Mouse (Mus musculus): ENCODE measurements at regions not wholly inside any gene's neighbourhood (a gene's known extent, or its start where the extent isn't known, plus 50 kb on each side); places are given as distances from the start of the nearest gene placed in this dataset.
A peak's percentile ranks its signal among the peaks of the same experiment; 100 is the strongest.

DNA sequence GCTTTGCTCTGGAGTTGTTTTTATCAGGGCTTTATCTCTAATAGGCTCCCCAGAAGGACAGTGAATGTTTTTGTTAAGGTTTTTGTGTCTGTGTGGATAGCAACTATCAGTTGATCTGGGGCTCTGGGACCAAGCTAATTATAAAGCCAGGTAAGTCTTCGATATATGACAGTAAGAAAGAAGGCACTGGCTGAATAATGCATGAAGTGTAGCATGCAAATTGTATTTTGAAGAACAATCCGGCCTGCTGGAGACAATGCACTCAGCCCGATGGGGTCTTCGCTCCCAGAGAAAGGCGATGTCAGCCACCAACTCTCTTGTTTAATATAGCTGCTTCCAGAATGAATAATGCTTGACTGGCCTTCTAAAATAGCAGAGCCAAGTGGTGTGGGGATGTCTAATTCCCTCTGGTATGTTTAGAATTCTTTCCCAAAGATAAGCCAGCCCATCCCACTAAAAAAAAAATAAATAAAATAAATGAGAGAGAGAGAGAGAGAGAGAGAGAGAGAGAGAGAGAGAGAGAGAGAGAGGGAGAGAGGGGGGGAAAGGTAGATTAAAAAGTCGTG, 68.6 kb downstream of the Dad1 start:
- no peak for TF ChIP-seq GATA4 (IDR thresholded peaks at IDR 0.05; ENCODE audit: insufficient replicate concordance, low read length)

DNA sequence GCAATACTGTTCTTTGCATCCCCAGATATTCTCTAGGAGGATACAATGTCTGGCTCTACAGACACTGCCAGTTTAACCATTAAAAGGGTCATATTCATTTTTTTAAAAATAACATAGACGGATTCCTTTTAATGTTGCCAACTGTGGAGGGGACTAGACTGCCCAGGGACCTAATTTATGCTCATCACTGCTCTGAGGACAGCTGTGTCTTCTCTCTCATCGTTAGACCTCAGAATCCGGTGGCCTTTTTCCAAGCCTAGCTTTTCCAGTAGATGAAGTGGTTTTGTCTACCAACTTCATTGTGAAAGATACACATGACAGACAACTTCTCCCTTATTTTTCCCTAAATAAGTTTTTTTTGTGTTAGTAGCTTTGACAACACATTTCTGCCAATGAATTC, 70.0 kb downstream of the Dad1 start:
- TF ChIP-seq GATA4 (IDR thresholded peaks at IDR 0.05; ENCODE audit: insufficient replicate concordance, low read length): no peak

DNA sequence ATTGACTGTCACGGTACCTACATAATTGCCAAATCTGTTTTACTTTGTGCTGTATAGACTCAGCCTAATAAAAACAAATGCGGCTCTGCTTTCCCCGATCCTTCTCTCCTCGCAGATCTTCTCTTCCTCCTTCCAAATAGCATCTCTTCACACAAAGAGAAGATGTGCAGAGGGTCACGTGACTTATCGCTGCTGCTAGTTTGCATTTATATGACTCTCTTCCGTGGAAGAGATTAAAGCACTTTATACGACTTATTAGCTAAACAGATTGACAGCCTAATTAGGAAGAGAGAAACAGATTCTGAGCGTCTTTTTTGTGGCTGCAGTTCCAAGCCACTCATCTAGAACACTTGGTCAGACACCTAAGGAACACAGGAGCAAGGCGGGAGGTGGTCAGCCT, 71.1 kb downstream of the Dad1 start:
- no peak for TF ChIP-seq GATA4 (IDR thresholded peaks at IDR 0.05; ENCODE audit: insufficient replicate concordance, low read length)

DNA sequence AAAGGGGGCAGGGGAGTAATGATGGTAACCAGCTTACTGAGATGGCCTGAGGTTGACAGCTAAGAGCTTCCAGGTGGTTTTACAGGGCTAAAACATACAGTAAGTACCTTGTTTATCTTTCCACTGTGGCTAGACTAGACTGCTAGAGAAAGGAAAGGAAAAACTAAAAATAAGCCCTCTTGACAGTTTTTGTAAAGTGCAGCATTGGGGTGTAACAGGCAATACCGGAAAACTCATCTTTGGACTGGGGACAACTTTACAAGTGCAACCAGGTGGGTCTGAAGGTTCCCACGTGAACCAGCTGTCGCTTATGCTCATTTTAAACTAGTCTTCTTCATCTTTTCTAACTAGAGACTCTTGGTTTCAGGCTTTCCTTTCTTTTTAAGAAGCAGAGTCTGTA, 72.6 kb downstream of the Dad1 start:
- TF ChIP-seq GATA4 (IDR thresholded peaks at IDR 0.05; ENCODE audit: insufficient replicate concordance, low read length): no peak

DNA sequence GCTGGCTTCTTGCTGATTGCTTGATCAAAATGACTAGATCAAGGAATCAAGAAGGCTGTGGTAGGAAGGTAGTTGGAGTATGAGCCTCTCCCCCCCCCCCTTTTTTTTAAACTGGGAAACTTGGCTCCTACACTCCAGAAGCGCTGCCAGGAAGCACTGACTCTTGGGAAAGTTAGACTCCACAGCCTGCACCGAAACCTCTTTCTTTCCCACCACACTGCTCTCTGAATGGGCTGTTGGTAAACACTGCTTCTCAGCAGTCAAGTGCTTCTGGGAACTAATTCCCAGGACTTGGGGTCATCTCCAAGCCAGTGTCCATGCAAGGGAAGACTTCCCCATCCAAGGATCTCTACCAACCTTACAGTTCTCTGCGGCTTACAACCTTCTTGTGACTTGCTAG, 73.2 kb downstream of the Dad1 start:
- no peak for TF ChIP-seq GATA4 (IDR thresholded peaks at IDR 0.05; ENCODE audit: insufficient replicate concordance, low read length)

DNA sequence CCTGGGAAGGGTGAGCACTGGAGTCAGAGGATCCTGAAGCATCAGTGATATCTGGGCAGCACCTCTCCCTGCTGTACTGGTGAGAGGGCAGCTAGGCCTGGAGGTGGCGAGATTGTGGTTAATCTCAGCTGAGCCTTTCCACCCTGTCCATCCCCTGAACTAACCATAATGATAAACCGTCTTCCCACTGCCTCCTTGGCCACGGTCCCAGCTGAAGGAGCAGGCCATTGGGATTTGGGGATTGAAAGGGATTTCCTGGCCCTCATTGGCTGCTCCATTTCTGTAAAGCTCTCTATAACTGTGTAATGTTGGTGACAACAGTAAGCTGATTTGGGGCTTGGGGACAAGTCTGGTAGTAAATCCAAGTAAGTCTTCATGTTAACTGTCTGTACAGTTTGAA, 73.6 kb downstream of the Dad1 start:
- no peak for TF ChIP-seq GATA4 (IDR thresholded peaks at IDR 0.05; ENCODE audit: insufficient replicate concordance, low read length)

DNA sequence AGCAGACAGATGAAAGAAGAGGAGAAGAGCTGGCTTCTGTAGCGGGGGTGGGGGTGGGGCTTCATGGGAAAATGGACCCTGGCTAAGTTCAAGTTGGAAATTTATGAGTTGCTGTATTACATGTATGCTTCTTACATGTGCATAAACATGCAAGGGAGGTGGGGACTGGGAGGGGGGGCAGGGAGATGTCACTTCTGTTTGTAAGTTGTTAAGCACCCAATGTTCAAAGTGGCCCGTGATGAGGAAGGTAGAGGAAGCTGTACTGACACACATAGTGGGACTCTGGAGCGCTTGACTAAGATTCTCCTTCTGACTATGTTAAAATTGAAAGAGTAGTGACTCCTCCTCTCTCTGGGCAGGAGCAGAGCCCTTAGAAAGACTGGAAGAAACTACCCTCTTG, 75.0 kb downstream of the Dad1 start:
- no peak for TF ChIP-seq GATA4 (IDR thresholded peaks at IDR 0.05; ENCODE audit: insufficient replicate concordance, low read length)

DNA sequence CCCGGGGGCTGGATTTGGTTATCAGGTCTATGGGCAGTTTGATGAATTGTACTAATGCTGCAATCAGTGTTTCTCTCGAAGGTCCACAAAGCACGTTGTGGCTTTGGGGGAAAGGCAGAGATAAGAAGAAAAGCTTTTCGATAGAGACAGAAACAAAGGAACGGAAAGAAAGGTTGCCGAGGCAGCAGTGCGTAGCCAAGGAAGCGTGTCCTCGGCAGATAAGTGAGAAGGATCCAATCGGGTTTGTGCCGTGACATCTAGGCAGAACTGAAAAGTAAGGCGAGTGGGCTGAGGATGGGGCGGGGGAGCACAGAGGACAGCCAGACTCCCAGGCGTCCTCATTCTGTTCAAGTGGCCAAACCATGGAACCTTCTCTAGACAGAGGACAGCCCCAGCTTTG, 77.4 kb downstream of the Dad1 start:
- TF ChIP-seq GATA4 (IDR thresholded peaks at IDR 0.05; ENCODE audit: insufficient replicate concordance, low read length): peak; percentile 60; the same call in 1 of the 2 replicates

DNA sequence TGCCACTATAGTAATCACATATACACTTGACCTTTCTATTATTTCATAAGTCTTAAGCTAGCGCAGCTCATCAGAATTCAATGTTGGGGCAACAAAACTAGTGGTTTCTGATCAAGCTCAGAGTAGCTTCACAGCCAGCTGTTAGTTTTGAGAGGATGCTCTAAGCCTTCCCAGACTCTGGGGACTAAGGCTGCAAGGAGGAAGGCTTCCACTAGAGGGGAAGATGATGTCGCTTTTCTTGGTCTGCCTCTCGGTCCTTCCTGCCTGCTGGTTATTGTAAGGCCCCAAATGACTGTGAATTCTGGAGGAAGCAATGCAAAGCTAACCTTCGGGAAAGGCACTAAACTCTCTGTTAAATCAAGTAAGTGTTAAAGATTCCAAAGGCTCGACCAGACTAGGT, 78.4 kb downstream of the Dad1 start:
- no peak for TF ChIP-seq GATA4 (IDR thresholded peaks at IDR 0.05; ENCODE audit: insufficient replicate concordance, low read length)

DNA sequence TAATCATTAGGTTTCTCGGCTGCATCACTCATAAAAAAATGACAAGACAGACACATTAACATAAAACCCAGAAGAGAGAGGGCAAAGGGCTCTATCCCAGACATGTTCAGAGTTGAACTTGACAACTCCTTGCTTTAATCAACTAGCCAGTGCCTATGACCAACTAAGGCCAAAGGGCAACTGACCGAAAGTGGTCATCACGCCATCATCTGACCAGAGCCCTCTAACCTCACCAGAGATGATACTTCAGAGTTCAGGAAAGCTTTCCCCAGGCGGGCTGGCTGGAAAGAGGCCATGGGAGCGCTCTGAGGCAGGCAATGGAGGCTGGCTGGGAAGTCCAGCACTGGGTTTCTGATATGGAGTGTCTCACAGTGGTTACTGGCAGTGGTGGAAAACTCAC, 80.6 kb downstream of the Dad1 start:
- TF ChIP-seq GATA4 (IDR thresholded peaks at IDR 0.05; ENCODE audit: insufficient replicate concordance, low read length): no peak

DNA sequence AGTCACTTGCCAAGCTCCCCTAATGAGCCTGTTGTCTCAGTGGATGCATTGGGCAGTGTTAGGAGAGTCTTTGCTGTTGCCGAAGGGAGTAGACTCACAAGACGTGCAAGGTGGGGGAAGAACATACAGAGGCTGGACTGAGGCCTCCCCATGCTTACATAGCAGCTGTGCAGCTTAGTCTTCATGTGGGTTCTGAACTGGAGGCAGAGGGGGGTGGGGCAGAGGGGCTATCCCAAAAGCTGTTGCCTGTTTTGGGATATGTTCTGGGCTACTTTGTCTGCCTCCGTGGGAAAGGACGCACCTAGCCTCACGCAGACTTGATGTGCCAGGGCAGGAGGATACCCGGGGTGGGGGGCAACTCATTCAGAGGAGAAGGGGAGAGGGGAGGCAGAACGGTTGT, 84.7 kb downstream of the Dad1 start:
- no peak for TF ChIP-seq GATA4 (IDR thresholded peaks at IDR 0.05; ENCODE audit: insufficient replicate concordance, low read length)

DNA sequence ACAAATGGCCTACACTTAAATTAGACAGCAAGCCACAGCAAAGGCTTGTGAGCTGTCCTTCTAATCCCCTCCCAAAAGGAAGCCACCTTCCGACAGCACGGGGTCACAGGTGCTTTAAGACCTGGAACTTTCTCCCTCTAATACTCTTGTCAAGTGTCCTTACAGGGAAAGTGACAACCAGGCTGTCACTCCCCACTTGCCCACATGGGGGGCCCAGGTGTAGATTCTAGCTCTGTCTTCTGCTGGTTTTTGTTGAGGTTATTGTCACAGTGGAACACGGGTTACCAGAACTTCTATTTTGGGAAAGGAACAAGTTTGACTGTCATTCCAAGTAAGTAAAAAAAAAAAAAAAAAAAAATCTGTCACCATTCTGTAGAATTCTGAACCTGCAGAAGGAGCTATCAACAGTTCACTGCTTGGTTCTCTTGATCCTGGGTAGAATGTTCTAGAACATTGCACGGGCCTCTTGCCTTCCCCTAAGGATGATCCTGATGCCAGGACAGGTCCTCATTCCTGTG, 85.4 kb downstream of the Dad1 start:
- no peak for TF ChIP-seq GATA4 (IDR thresholded peaks at IDR 0.05; ENCODE audit: insufficient replicate concordance, low read length)

DNA sequence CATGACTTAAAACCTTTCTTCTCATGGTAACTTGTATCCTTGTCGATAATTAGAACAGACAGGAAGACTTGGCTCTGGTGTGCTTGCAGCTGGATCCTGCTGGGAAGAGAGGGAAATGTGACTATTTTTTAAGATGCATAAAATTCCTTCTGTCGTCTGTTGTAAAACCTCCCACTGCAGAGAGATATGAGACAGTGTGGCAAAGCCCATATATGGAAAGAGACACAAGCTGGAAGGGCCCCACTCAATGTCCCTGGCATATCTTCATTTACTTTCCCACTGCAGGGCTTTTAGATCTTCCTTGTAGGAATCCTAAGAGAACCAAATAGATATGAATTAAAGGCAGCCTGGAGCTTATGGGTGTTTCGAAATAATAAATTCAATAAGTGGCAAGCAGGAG, 87.8 kb downstream of the Dad1 start:
- no peak for TF ChIP-seq GATA4 (IDR thresholded peaks at IDR 0.05; ENCODE audit: insufficient replicate concordance, low read length)

DNA sequence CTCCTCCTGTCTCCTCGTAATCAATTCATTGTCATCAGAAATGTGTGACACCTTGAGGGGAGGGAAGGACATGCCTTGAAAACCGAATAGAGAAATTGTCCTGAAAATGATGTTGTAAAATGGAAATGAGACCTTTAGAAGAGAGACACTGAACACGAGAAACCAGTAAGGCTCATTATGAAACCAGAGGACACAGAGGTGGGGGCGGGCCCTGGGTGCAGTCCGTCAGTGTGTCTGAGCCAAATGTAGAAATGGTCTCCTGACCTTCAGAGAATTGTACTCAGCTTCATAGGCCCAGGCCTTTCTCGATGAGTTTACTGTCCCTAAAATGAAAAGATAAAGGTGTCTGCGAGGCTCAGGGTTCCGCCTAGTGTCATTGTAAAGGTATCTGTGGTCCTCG, 89.0 kb downstream of the Dad1 start:
- no peak for TF ChIP-seq GATA4 (IDR thresholded peaks at IDR 0.05; ENCODE audit: insufficient replicate concordance, low read length)

DNA sequence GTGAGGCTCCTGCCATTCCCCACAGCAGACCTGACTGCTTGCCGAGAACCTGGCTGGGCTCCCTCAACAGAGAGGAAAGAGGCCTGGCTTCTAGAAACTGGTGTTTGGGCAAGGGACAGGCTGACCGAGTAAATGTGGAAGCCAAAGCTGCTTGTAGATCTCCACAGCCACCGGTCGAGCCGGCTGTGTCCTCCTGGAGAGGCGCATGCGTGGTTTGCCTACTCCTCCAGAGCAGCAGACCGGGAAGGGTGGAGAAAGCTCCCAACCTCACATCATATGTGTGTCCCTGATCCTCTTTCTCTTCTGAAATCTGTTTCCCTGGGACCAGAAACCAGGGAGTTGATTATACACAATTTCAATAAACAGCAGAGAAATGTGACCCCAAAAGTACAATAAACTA, 92.0 kb downstream of the Dad1 start:
- TF ChIP-seq GATA4 (IDR thresholded peaks at IDR 0.05; ENCODE audit: insufficient replicate concordance, low read length): no peak

DNA sequence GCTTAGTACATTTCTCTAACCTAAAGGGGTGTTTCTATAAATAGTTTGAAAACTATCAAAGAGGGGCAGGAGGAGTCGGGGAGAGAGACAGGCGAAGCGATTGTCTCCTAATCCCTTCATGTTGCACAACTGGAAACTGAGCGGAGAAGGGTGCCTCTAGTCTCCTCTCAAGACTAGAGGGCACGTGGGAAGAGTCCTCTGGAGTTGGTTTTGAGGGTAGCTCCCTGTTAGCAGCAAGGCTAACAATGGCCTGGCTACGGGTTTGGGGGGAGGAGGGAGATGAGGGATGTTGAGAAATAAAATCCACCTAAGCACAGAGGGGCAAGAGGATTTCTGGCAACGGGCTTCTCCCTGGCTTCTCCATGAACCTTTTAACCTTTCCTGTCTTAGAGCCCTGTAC, 92.7 kb downstream of the Dad1 start:
- no peak for TF ChIP-seq GATA4 (IDR thresholded peaks at IDR 0.05; ENCODE audit: insufficient replicate concordance, low read length)

DNA sequence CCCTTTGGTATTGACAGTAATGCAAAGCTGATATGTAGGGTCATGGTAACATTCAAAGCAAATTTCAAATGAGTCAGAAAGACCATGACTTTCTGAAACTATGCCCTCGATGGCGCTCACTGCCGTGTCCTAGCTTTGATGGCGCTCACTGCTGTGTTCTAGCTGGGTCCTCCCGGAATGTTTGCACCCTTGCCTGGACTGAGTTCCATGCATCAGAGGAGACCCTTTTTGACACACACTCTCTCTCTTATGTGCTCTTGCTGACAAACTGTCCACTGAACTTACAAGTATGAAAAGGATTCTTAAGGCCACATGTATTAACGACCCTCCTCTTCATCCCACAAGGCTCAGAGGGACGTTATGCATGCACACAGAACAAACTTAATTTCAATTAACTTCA, 94.1 kb downstream of the Dad1 start:
- no peak for TF ChIP-seq GATA4 (IDR thresholded peaks at IDR 0.05; ENCODE audit: insufficient replicate concordance, low read length)
